Mouse (Mus musculus) testis, adult 2 months (tissue): ENCODE measurements around the gene Dbi.

ENCODE experiments used
- CTCF ChIP-seq: fragments of 200-500 bp; IDR thresholded peaks from 2 replicates; pipeline ENCODE4 v1.5.1; 2012; ENCODE audit warnings: low read depth, mild to moderate bottlenecking, inconsistent platforms, low read length, moderate library complexity; ENCODE audit not compliant: control insufficient read depth, insufficient read depth, insufficient replicate concordance
- POLR2A ChIP-seq: fragments of 200-500 bp; IDR thresholded peaks from 2 replicates; pipeline ENCODE4 v1.6.1; 2012; ENCODE audit warnings: low read depth, mild to moderate bottlenecking, inconsistent platforms, low read length, moderate library complexity; ENCODE audit not compliant: control insufficient read depth

- TF ChIP-seq CTCF (no peak), POLR2A (no peak)
These were observed 47.8 kb upstream of the Dbi start for GRCm38 (mm10) chr1:120168674-120169073.
